Mouse (Mus musculus): Measurements from ENCODE around the gene Zfp326. TPM values are rescaled to one million over a fixed set of nuclear protein-coding genes. Genes with fewer than 3 reads are reported as not detected.

The Zfp326 gene
- polyA plus RNA-seq, 1 experiment: 11.1 TPM

GRCm38 (mm10) chr5:105858754-105859694 is 17.3 kb upstream of the Zfp326 start:
- no peak for TF ChIP-seq GATA1 (IDR thresholded peaks at IDR 0.05; ENCODE audit: low read length)

GRCm38 (mm10) chr5:105859716-105860460 is 16.5 kb upstream of the Zfp326 start:
- TF ChIP-seq GATA1 (IDR thresholded peaks at IDR 0.05; ENCODE audit: low read length): no peak

GRCm38 (mm10) chr5:105860461-105860835 is 15.9 kb upstream of the Zfp326 start:
- no peak for TF ChIP-seq GATA1 (IDR thresholded peaks at IDR 0.05; ENCODE audit: low read length)

GRCm38 (mm10) chr5:105861616-105862015 is 14.7 kb upstream of the Zfp326 start:
- no peak for TF ChIP-seq GATA1 (IDR thresholded peaks at IDR 0.05; ENCODE audit: low read length)

GRCm38 (mm10) chr5:105867427-105867826 is 8.9 kb upstream of the Zfp326 start:
- TF ChIP-seq GATA1 (IDR thresholded peaks at IDR 0.05; ENCODE audit: low read length): no peak

- no peak for TF ChIP-seq GATA1 (IDR thresholded peaks at IDR 0.05; ENCODE audit: low read length)
Observed at GRCm38 (mm10) chr5:105867841-105868447, 8.4 kb upstream of the Zfp326 start.

GRCm38 (mm10) chr5:105868593-105868992 is 7.8 kb upstream of the Zfp326 start:
- no peak for TF ChIP-seq GATA1 (IDR thresholded peaks at IDR 0.05; ENCODE audit: low read length)

GRCm38 (mm10) chr5:105869739-105870138 is 6.6 kb upstream of the Zfp326 start:
- TF ChIP-seq GATA1 (IDR thresholded peaks at IDR 0.05; ENCODE audit: low read length): no peak

- TF ChIP-seq GATA1 (IDR thresholded peaks at IDR 0.05; ENCODE audit: low read length): no peak
Observed at GRCm38 (mm10) chr5:105871140-105871539, 5.2 kb upstream of the Zfp326 start.

GRCm38 (mm10) chr5:105872176-105872575 is 4.2 kb upstream of the Zfp326 start:
- no peak for TF ChIP-seq GATA1 (IDR thresholded peaks at IDR 0.05; ENCODE audit: low read length)

GRCm38 (mm10) chr5:105872916-105873315 is 3.4 kb upstream of the Zfp326 start:
- no peak for TF ChIP-seq GATA1 (IDR thresholded peaks at IDR 0.05; ENCODE audit: low read length)

- no peak for TF ChIP-seq GATA1 (IDR thresholded peaks at IDR 0.05; ENCODE audit: low read length)
Observed at GRCm38 (mm10) chr5:105873774-105874173, 2.6 kb upstream of the Zfp326 start.

- TF ChIP-seq GATA1 (IDR thresholded peaks at IDR 0.05; ENCODE audit: low read length): no peak
Observed at GRCm38 (mm10) chr5:105874476-105874875, 1.9 kb upstream of the Zfp326 start.

- no peak for TF ChIP-seq GATA1 (IDR thresholded peaks at IDR 0.05; ENCODE audit: low read length)
Observed at GRCm38 (mm10) chr5:105876925-105877774, 785 bp downstream of the Zfp326 start.

GRCm38 (mm10) chr5:105887317-105887716 is 11.0 kb downstream of the Zfp326 start:
- no peak for TF ChIP-seq GATA1 (IDR thresholded peaks at IDR 0.05; ENCODE audit: low read length)

Measured in G1E-ER4 (cell line).